Mouse (Mus musculus) small intestine, adult 2 months (tissue): ENCODE measurements around the gene Adora2a. TPM values are rescaled to one million over a fixed set of nuclear protein-coding genes. Genes with fewer than 3 reads are reported as not detected.

ENCODE experiments used
- H3K27ac ChIP-seq: fragments of 200-500 bp; 2 replicates; pipeline ENCODE4 v1.5.1; 2012; ENCODE audit warnings: low read depth, low read length, control low read depth, inconsistent platforms; ENCODE audit not compliant: insufficient read depth
- H3K27me3 ChIP-seq: fragments of 200-500 bp; 2 replicates; pipeline ENCODE4 v1.6.1; 2012; ENCODE audit warnings: mild to moderate bottlenecking, moderate library complexity, low read length, inconsistent platforms; ENCODE audit not compliant: control insufficient read depth, insufficient read depth
- H3K36me3 ChIP-seq: fragments of 200-500 bp; 2 replicates; pipeline ENCODE4 v1.6.1; 2012; ENCODE audit warnings: mild to moderate bottlenecking, low read length, control low read depth, inconsistent platforms; ENCODE audit not compliant: control insufficient read depth, insufficient read depth
- H3K4me1 ChIP-seq: fragments of 200-500 bp; 2 replicates; pipeline ENCODE4 v1.6.1; 2012; ENCODE audit warnings: low read length, inconsistent platforms, mixed read lengths; ENCODE audit not compliant: control insufficient read depth, insufficient read depth, insufficient read length
- H3K4me3 ChIP-seq: fragments of 200-500 bp; 2 replicates; pipeline ENCODE4 v1.5.1; 2012; ENCODE audit warnings: low read depth, mild to moderate bottlenecking, control low read depth, inconsistent platforms, low read length, moderate library complexity
- CTCF ChIP-seq: fragments of 200-500 bp; IDR thresholded peaks from 2 replicates; pipeline ENCODE4 v1.5.1; 2012; ENCODE audit warnings: low read depth, mild to moderate bottlenecking, control low read depth, inconsistent platforms, low read length, moderate library complexity, mixed read lengths; ENCODE audit not compliant: insufficient replicate concordance, insufficient read length; ENCODE audit errors: extremely low read depth
- POLR2A ChIP-seq: fragments of 200-500 bp; IDR thresholded peaks from 2 replicates; pipeline ENCODE4 v1.6.1; 2012; ENCODE audit warnings: low read depth, mild to moderate bottlenecking, control low read depth, inconsistent platforms, low read length, moderate library complexity
- WGBS: fragments of 180-500 bp; shearing (Covaris S2); methylation state at CpG from one replicate; pipeline ENCODE4 v1.1.7; 2018; 5-methylcytosine and 5-hydroxymethylcytosine counted together
- polyA plus RNA-seq: library from polyadenylated mRNA; depleted of rRNA; stranded (reverse); fragments of >200 nt; gene quantifications from 2 replicates; pipeline ENCODE4 v1.2.3, GENCODE M21; 2012

Gene Adora2a
- polyA plus RNA-seq, 1 experiment, result 7.5 TPM

DNA sequence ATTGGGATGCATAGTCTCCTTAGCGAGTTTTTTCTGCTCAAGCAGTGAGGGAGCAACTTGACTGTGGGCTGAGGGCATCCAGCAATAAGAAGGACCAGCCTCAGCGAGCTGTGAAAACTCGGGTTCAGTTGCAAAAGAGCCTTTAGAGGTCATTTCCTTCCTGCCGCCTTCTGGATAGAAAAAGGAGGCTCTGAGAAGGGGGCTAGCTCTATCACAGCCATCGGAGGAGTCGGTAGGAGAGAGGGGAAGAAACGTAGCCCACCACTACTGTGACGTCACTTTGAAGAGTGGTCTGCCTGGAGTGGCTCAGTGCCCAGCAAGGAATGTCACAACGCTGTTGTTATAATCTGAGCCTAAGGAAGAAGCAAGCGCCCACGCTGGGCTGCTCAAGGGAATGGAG, 10.4 kb downstream of the Adora2a start:
- Histone ChIP-seq H3K36me3 (no peaks in the 10 kb centered on the region), H3K4me3 (no peak overlapping the region), H3K27ac (no peak overlapping the region), H3K27me3 (no peaks in the 10 kb centered on the region), H3K4me1 (peaks cover 3% of the 10 kb centered on the region; the same call in 1 of the 2 replicates)
- no peak for TF ChIP-seq CTCF
- TF ChIP-seq POLR2A, result no peak
- WGBS, result 73% methylated on average over 11 of the region's 11 CpGs

DNA sequence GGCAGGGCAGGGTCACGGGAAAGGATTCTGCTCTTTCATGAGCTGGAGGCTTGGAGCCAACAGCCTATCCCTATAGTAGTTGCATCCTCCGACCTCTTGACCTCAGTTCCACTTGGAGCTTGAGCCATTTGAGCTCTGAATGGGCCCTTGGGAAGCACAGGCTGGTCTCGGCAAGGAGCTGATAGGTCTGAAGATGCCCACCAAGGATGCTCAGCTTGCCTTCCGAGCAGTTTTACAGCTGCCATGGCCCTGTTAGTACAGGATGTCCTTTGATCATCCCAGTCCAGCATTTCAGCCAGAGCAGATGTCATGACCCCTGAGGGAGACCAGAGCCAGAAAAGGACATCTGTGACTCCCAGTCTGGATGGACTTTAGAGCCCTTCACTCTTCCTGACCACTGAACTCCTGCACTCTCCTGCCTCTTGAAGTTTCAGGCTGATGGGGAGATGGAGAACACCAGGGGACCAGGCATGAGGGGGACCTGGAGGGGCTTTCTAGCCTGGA, 11.6 kb downstream of the Adora2a start:
- Histone ChIP-seq H3K27ac (no peak overlapping the region), H3K4me1 (peaks cover 3% of the 10 kb centered on the region; the same call in 1 of the 2 replicates), H3K36me3 (no peaks in the 10 kb centered on the region), H3K4me3 (no peak overlapping the region), H3K27me3 (no peaks in the 10 kb centered on the region)
- TF ChIP-seq POLR2A (no peak), CTCF (no peak)
- WGBS, result 76% methylated on average over 4 of the region's 4 CpGs

DNA sequence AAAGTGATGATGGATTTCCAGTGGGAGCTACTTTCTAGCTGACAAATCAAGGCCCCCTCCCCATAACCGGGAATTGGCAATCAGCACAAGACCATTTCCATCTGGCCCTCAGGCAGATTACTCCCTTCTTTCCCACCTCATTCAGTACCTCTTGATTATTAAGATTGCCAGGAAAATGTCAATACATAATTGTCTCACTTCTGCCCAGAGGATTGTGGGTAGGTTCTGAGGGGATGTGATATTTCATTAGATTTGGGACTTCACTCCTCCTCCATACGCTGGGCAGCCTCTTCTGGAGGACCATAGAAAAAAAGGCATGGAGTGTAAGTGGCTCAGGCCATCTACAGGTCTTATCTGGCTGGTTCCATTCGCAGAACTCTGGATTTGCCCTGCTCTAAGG, 15.6 kb downstream of the Adora2a start:
- H3K27ac ChIP-seq, result no peak overlapping the region
- TF ChIP-seq POLR2A, result no peak
- no peak for TF ChIP-seq CTCF
- 78% methylated on average over 3 of the region's 3 CpGs for WGBS
- H3K27me3 ChIP-seq, result no peaks in the 10 kb centered on the region
- H3K4me3 ChIP-seq, result no peak overlapping the region
- H3K36me3 ChIP-seq, result no peaks in the 10 kb centered on the region
- H3K4me1 ChIP-seq, result no peaks in the 10 kb centered on the region; the same call in none of the 2 replicates

DNA sequence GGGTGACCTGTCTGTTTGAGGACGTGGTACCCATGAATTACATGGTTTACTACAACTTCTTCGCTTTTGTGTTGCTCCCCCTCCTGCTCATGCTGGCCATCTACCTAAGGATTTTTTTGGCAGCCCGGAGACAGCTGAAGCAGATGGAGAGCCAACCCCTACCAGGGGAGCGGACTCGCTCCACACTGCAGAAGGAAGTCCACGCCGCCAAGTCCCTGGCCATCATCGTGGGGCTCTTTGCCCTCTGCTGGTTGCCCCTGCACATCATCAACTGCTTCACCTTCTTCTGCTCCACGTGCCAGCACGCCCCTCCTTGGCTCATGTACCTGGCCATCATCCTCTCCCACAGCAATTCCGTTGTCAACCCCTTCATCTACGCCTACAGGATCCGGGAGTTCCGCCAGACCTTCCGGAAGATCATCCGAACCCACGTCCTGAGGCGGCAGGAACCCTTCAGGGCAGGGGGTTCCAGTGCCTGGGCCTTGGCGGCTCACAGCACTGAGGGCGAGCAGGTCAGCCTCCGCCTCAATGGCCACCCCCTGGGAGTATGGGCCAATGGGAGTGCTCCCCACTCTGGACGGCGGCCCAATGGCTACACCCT, 16.6 kb downstream of the Adora2a start:
- 91% methylated on average over 23 of the region's 23 CpGs for WGBS
- no peaks in the 10 kb centered on the region for H3K36me3 ChIP-seq
- no peak overlapping the region for H3K27ac ChIP-seq
- no peaks in the 10 kb centered on the region for H3K27me3 ChIP-seq
- no peaks in the 10 kb centered on the region; the same call in none of the 2 replicates for H3K4me1 ChIP-seq
- TF ChIP-seq CTCF, result no peak
- TF ChIP-seq POLR2A, result no peak
- no peak overlapping the region for H3K4me3 ChIP-seq

DNA sequence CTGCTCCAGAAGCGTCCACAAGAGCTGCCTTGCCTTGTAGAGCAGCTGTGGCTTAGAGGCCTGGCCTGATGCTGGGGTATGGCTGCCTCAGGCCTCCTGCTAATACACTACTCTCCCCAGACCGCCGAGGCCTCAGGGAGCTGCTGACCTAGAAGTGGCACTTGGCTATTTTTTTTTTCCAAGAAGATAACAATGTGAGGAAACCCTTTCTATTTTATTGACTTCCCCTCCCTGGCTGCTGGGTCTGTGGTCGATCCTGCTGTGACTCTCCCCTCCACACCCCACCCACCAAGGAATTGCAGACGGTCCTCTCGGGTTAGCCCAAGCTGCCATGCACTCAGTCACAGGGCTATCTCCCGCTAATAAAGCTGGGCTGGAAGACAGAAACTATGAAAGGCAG, 17.5 kb downstream of the Adora2a start:
- Histone ChIP-seq H3K36me3 (no peaks in the 10 kb centered on the region), H3K27me3 (no peaks in the 10 kb centered on the region), H3K4me1 (no peaks in the 10 kb centered on the region; the same call in none of the 2 replicates), H3K4me3 (no peak overlapping the region), H3K27ac (no peak overlapping the region)
- TF ChIP-seq CTCF, result no peak
- no peak for TF ChIP-seq POLR2A
- 56% methylated on average over 7 of the region's 7 CpGs for WGBS

DNA sequence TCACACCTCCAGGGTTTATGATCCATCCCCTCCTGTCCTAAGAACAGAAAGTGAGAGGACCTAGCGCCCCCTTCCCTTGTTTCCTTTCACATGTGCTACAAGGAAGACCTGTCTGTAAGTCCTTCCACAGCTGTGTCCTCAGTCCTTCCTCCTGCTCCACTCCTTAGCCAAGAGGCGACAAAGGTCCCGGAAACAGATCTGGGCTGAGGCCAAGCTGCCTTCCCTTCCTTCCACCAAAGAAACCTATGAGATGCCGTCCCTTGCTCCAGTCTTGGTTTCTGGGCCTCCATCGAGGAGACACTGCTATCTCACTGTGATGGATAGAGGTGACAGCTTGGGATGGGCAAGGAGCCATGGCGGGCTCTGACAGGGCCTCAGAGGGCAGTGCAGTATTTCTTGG, 18.4 kb downstream of the Adora2a start:
- H3K4me1 ChIP-seq, result no peaks in the 10 kb centered on the region; the same call in none of the 2 replicates
- no peak overlapping the region for H3K4me3 ChIP-seq
- H3K27ac ChIP-seq, result no peak overlapping the region
- 69% methylated on average over 6 of the region's 6 CpGs for WGBS
- H3K27me3 ChIP-seq, result no peaks in the 10 kb centered on the region
- TF ChIP-seq POLR2A, result no peak
- TF ChIP-seq CTCF, result no peak
- H3K36me3 ChIP-seq, result no peaks in the 10 kb centered on the region

DNA sequence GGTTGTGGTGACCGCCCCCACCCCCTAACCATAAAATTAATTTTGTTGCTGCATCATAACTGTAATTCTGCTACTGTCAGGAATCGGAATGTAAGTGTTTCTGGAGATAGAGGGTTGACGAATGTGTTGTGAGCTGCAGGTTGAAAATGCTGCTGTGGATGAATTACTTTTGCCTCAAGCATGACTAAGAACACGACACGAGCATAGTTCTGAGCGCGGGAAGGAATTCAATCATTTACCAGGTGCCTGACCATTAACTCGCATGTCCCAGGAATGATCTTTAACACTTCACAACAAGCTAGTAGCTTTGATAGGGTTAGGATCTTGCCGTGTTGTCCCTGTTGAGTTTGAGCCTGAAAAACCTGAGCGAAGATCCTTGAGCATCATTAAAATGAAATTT, 20.6 kb downstream of the Adora2a start:
- Histone ChIP-seq H3K27ac (no peak overlapping the region), H3K4me1 (no peaks in the 10 kb centered on the region; the same call in 1 of the 2 replicates), H3K36me3 (no peaks in the 10 kb centered on the region), H3K4me3 (no peak overlapping the region), H3K27me3 (no peaks in the 10 kb centered on the region)
- TF ChIP-seq POLR2A (no peak), CTCF (no peak)
- WGBS, result 55% methylated on average over 10 of the region's 10 CpGs
